Mouse (Mus musculus): ENCODE measurements around the gene Elof1.
"Not testable (repeated sequence)": the region's sequence is repeated elsewhere in the genome, so short reads cannot be mapped to it uniquely, and the experiment has no call there.

Gene Elof1

DNA sequence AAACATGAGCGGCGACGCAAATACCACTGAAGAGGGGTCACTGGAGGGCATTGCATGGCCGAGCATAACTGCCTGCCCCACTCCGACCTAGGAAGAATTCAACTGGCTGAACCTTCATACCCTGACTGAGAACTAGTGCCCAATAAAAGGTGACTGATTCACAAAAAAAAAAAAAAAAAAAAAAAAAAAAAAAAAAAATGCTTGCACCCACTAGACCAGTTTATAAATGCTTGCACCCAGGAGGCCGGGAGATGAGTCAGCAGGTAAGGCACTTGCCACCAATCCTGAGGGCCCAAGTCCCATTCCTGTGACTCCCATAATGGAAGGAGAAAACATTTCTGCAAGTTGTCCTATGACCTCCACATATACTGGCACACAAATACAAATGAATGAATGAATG, 24.2 kb downstream of the Elof1 start:
- DNase-seq (ENCODE audit: low spot score): no peak

- no peak for DNase-seq (ENCODE audit: low spot score)
These were observed 27.0 kb downstream of the Elof1 start for GRCm38 (mm10) chr9:22089986-22090385.

- DNase-seq (ENCODE audit: low spot score): no peak
These were observed 27.7 kb downstream of the Elof1 start for GRCm38 (mm10) chr9:22089281-22089680.

DNA sequence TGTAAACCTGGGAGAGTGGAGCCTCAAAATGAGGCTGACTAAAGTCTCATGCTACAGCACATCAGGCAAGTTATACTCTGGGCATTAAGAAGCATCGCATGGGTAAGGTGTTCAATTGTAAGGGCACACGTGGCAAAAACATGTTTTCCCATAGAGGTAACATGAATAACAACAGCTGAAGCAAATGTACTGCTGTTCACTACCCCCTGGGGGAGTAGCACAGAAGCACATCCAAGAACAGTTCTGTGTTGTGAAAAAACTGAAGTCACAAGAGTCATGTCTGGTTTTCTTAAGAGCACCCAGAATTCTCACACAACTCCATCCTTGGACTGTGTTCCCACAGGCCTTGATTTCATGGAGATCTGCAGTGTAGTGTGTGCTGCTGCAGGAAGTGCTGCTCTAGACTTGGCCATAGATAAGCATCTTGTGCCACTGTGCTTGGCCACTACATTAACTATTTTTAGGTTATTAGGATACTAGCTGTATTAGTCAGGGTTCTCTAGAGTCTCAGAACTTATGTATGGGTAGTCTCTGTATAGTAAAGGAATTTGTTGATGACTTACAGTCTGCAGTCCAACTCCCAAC, 29.8 kb downstream of the Elof1 start:
- no peak for DNase-seq (ENCODE audit: low spot score)

- DNase-seq (ENCODE audit: low spot score): no peak
These were observed 31.0 kb downstream of the Elof1 start for GRCm38 (mm10) chr9:22086012-22086411.

GRCm38 (mm10) chr9:22085022-22085834, 31.7 kb downstream of the Elof1 start, which contains the start of gene Ecsit:
Gene Ecsit, minus strand, starts transcription at chr9:22085438.
- DNase-seq (ENCODE audit: low spot score): peak; percentile 96

- DNase-seq (ENCODE audit: low spot score): no peak
These were observed 32.3 kb downstream of the Elof1 start for GRCm38 (mm10) chr9:22084667-22085021.

- DNase-seq (ENCODE audit: low spot score): no peak
These were observed 40.7 kb downstream of the Elof1 start for GRCm38 (mm10) chr9:22076223-22076622.

DNA sequence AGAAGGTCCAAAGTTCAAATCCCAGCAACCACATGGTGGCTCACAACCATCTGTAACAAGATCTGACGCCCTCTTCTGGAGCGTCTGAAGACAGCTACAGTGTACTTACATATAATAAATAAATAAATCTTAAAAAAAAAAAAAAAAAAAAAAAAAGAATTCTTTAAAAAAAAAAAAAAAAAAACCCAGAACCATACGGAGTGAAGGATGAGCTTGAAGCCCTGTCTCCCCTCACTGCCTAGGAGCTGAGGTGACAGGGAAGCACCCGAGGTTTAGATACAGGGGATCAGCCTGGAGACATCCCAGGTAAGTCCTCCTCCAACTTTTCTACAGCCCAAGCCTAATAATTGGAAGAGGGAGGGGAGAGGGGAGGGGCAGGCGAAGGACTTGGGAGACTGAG, 41.2 kb downstream of the Elof1 start:
- not testable (repeated sequence) for DNase-seq (ENCODE audit: low spot score)

- DNase-seq (ENCODE audit: low spot score): no peak
These were observed 44.7 kb downstream of the Elof1 start for GRCm38 (mm10) chr9:22072276-22072675.

- peak; percentile 98 for DNase-seq (ENCODE audit: low spot score)
These were observed 46.0 kb downstream of the Elof1 start, which contains the start of the genes Gm49318 and Zfp653 for GRCm38 (mm10) chr9:22070791-22071573. Gene Gm49318, minus strand, starts transcription at chr9:22071259. Gene Zfp653, minus strand, starts transcription at chr9:22071376.

DNA sequence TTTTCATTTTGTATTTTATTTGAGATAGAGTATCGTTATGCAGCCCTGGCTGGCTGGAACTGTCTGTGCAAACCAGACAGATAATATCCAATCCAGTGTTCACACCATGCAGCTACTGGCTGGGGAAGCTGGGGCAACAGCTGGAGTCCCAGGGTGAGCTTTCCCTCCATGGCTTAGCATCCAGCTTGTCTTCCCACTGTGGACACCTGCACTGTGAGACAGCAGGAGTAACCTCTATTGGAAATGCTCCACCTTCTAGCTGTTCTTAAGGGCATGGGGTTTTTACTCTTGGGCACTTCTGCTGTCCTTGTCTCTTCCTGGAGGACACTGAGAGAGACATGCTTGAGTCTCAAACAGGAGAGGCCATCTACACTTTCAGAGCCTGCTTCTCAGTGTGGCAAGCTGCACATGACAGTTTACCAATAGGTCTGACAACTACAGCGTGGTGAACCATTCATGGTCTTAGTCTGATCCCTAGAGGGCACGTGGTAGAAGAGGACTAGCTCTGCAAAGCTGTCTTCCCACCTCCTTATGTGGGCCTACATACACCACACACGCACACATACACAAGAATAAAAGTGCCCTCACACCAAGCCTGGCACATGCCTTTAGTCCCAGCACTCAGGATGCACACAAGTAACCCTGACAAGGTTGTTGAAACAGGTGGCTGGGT, 47.0 kb downstream of the Elof1 start:
- DNase-seq (ENCODE audit: low spot score): no peak

DNA sequence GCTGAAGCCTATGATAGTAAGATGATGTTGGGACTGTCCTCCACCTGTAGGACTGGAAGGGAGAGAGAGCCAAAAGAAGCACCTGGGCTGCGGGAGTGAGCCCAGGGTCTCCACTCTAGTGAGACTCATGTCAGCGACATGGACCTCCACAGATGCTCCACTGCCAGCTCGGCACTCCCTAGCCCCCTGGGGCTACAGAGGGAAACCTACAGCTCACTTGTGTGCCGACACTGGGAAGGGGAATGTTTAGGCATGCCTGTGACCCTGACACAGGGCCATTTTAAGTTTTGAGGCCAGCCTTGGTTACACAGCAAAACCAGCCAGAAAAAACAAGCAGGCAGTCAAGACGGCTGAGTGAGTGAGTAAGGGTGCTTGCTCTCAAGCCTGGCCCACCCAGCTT, 49.8 kb downstream of the Elof1 start:
- DNase-seq (ENCODE audit: low spot score): no peak

DNA sequence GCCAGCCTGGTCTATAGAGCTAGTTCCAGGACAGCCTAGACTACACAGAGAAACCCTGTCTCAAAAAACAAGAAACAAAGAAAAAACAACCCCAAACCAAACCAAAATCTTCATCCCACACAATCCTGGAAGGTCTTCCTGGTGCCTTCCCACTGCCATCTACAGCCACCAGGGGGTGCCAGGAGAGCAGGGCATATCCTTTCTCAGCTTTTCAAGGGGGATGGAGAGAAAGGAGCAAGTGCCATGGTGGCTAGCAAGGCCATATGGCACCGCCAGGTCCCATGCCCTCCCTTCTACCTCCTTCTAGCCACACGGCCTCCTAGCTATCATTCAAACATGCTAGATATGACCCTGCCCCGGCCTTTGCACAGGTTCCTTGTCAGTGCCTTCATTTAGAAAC, 50.5 kb downstream of the Elof1 start:
- DNase-seq (ENCODE audit: low spot score): peak; percentile 67

GRCm38 (mm10) chr9:22065642-22066041, 51.3 kb downstream of the Elof1 start:
- DNase-seq (ENCODE audit: low spot score): no peak

DNA sequence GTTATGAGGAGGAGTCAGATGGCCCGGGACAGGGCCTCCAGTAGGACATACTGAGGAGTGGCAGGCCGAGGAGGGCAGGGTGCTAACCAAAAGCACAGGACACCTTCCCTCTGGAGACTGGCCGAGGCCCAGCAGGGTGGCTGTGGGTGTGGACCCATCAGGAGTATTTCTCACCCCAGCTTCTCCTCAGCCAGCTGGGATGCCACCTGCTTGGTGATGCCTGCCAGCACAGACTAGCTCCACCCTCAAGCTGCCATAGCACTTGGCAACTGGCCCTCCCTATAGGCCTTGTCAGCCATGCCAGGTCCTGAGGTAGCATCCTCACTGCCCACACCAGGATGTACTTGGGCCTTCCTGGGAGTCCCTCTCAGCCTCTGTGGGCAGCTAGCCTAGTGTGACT, 52.6 kb downstream of the Elof1 start:
- DNase-seq (ENCODE audit: low spot score): no peak

Measured in adipocyte (in vitro differentiated cells).